Mouse (Mus musculus): ENCODE measurements at regions not wholly inside any gene's neighbourhood (a gene's known extent, or its start where the extent isn't known, plus 50 kb on each side); places are given as distances from the start of the nearest gene placed in this dataset.

- TF ChIP-seq POLR2A (IDR thresholded peaks at IDR 0.05; ENCODE audit: borderline replicate concordance, extremely low read depth, low read depth, low read length) = no peak
- TF ChIP-seq CTCF (IDR thresholded peaks at IDR 0.05; ENCODE audit: insufficient read depth, low read length) = no peak
Observed at GRCm38 (mm10) chr7:90035396-90035795, 54.6 kb upstream of the Eed start.

All from lung, adult 2 months (tissue).